8 mouse cellular contexts compared by ENCODE assay signal in genomic region chr4:120024071-120024470, GRCm38 (mm10). TPM values are rescaled to one million over a fixed set of nuclear protein-coding genes. Genes with fewer than 3 reads are reported as not detected.
A peak's percentile ranks its signal among the peaks of the same experiment; 100 is the strongest.
DNase-seq lines count a peak whose midpoint lies in the region; ATAC-seq and TF ChIP-seq lines count a peak whose summit lies in the region.

No protein-coding gene starts in this region.

- ATAC-seq in lung, embryonic 16.5 days (ENCODE audit: low read depth), result peak; percentile 80
- ATAC-seq in heart, embryonic 16.5 days (replicated peaks; ENCODE audit: extremely low read depth, insufficient read depth, low FRiP score), result peak; percentile 38; the same call in 1 of the 2 replicates
- ATAC-seq in stomach, embryonic 16.5 days (ENCODE audit: insufficient read depth, low FRiP score), result peak; percentile 74
- ATAC-seq in megakaryocyte progenitor cell, adult 5-6 weeks (replicated peaks; ENCODE audit: poor library complexity), result no peak

- TF ChIP-seq CTCF in cortical plate, adult 2 months (IDR thresholded peaks at IDR 0.05; ENCODE audit: extremely low read depth, insufficient read depth, low read length), result no peak

- H3K36me3 ChIP-seq in lung, embryonic 16.5 days (ENCODE audit: control insufficient read depth, insufficient read depth, low read length), result no peaks in the 10 kb centered on the region
- no peaks in the 10 kb centered on the region for H3K36me3 ChIP-seq in heart, embryonic 16.5 days (ENCODE audit: control insufficient read depth, insufficient read depth)
- no peaks in the 10 kb centered on the region for H3K36me3 ChIP-seq in stomach, embryonic 16.5 days (ENCODE audit: control insufficient read depth, insufficient read depth, low read length)

- no peak overlapping the region for H3K4me3 ChIP-seq in lung, embryonic 16.5 days (ENCODE audit: low read length)
- H3K4me3 ChIP-seq in cortical plate, adult 2 months (ENCODE audit: insufficient read depth, low read length), result no peak overlapping the region
- H3K4me3 ChIP-seq in heart, embryonic 16.5 days (ENCODE audit: low read length), result no peak overlapping the region
- no peak overlapping the region for H3K4me3 ChIP-seq in stomach, embryonic 16.5 days (replicated peaks; ENCODE audit: low read length)

- TF ChIP-seq POLR2A in cortical plate, adult 2 months (IDR thresholded peaks at IDR 0.05; ENCODE audit: extremely low read depth, insufficient read depth, low read length), result peak; percentile 30; the same call in 1 of the 2 replicates

- H3K27me3 ChIP-seq in lung, embryonic 16.5 days (ENCODE audit: control insufficient read depth, insufficient read depth, low read depth, low read length), result no peaks in the 10 kb centered on the region
- no peaks in the 10 kb centered on the region; the same call in none of the 2 replicates for H3K27me3 ChIP-seq in heart, embryonic 16.5 days (ENCODE audit: control insufficient read depth, insufficient read depth, low read length)
- H3K27me3 ChIP-seq in stomach, embryonic 16.5 days (ENCODE audit: control insufficient read depth, insufficient read depth, low read length), result no peaks in the 10 kb centered on the region

- intact Hi-C loops in left cerebral cortex, postnatal 10 days (cut with DNase I), result no loop called here

- DNase-seq in lung, postnatal 14 days, result no peak
- peak; percentile 78 to 83 for DNase-seq in left cerebral cortex, postnatal 10 days (ENCODE audit: extremely low spot score in 1 of 2, low spot score in 2 of 2)
- DNase-seq in natural killer cell, adult 2 months (ENCODE audit: low spot score in 2 of 2), result no peak

- 0 out of 2 replicates have a peak overlapping the region, but pooled peaks have one; percentile 3 for H3K27ac ChIP-seq in lung, embryonic 16.5 days (ENCODE audit: low read length)
- peak overlapping the region; percentile 95 for H3K27ac ChIP-seq in cortical plate, adult 2 months (ENCODE audit: insufficient read depth, low read length)
- H3K27ac ChIP-seq in heart, embryonic 16.5 days (ENCODE audit: low read length), result no peak overlapping the region
- H3K27ac ChIP-seq in stomach, embryonic 16.5 days (ENCODE audit: low read length), result no peak overlapping the region

- H3K9me3 ChIP-seq in lung, embryonic 16.5 days (ENCODE audit: control insufficient read depth, low read length), result no peaks in the 10 kb centered on the region
- H3K9me3 ChIP-seq in heart, embryonic 16.5 days (replicated peaks; ENCODE audit: control insufficient read depth, low read length), result no peaks in the 10 kb centered on the region
- H3K9me3 ChIP-seq in stomach, embryonic 16.5 days (replicated peaks; ENCODE audit: control insufficient read depth, low read length), result no peaks in the 10 kb centered on the region

- WGBS in lung, embryonic 16.5 days, result 41% methylated on average over 10 of the region's 10 CpGs
- 28% methylated on average over 10 of the region's 10 CpGs for WGBS in heart, embryonic 16.5 days
- 33% methylated on average over 10 of the region's 10 CpGs for WGBS in stomach, embryonic 16.5 days

- H3K9ac ChIP-seq in lung, embryonic 16.5 days (ENCODE audit: low read length), result no peak overlapping the region
- peak overlapping the region; percentile 28; the same call in 1 of the 2 replicates for H3K9ac ChIP-seq in heart, embryonic 16.5 days (ENCODE audit: low read length)
- H3K9ac ChIP-seq in stomach, embryonic 16.5 days (ENCODE audit: low read length), result no peak overlapping the region

- H3K4me2 ChIP-seq in lung, embryonic 16.5 days (ENCODE audit: low read depth, low read length), result no peak overlapping the region
- no peak overlapping the region for H3K4me2 ChIP-seq in heart, embryonic 16.5 days (ENCODE audit: low read depth, low read length)
- H3K4me2 ChIP-seq in stomach, embryonic 16.5 days (ENCODE audit: low read depth, low read length), result no peak overlapping the region

- peaks cover 5% of the 10 kb centered on the region; the same call in 1 of the 2 replicates for H3K4me1 ChIP-seq in lung, embryonic 16.5 days (replicated peaks; ENCODE audit: control insufficient read depth, insufficient read depth, low read length)
- peaks cover 13% of the 10 kb centered on the region for H3K4me1 ChIP-seq in cortical plate, adult 2 months (ENCODE audit: control insufficient read depth, insufficient read depth, low read length)
- peaks cover 9% of the 10 kb centered on the region for H3K4me1 ChIP-seq in heart, embryonic 16.5 days (ENCODE audit: control insufficient read depth, insufficient read depth, low read length)
- H3K4me1 ChIP-seq in stomach, embryonic 16.5 days (ENCODE audit: control insufficient read depth, insufficient read depth, low read length), result no peaks in the 10 kb centered on the region

RNA-seq across cellular contexts. Expression of gene AL607142.1, which starts 40.7 kb away (rescaled TPM):
- polyA plus RNA-seq in lung, embryonic 16.5 days (2015; fragmentation: Nextera tagmentation; extraction: Ambion mirVana), result not detected in 2 replicates
- not detected in 2 replicates for polyA plus RNA-seq in cortical plate, adult 2 months (2012; rRNA removed)
- not detected in 2 replicates for polyA plus RNA-seq in heart, embryonic 16.5 days (2015; fragmentation: Nextera tagmentation; extraction: Ambion mirVana)
- total RNA-seq in left cerebral cortex, postnatal 10 days (2021), result not detected
- polyA plus RNA-seq in stomach, embryonic 16.5 days (2015; fragmentation: Nextera tagmentation; extraction: Ambion mirVana), result not detected in 2 replicates
- total RNA-seq in megakaryocyte progenitor cell, adult 5-6 weeks (2015), result not detected in 2 replicates
- not detected in 2 replicates for total RNA-seq in megakaryocyte progenitor cell, adult 5-6 weeks (2017)

Comparison
In these comparisons a context has a peak if more than half of its experiments do, and no peak if none do; other contexts are left out.
1. H3K27ac ChIP-seq: peak in lung, embryonic 16.5 days (single experiment) and cortical plate, adult 2 months (single experiment); none in heart, embryonic 16.5 days (single experiment) and stomach, embryonic 16.5 days (single experiment).
2. DNase-seq: peak in left cerebral cortex, postnatal 10 days (2 of 2); none in lung, postnatal 14 days (single experiment) and natural killer cell, adult 2 months (0 of 2).